Mouse (Mus musculus): ENCODE results near the gene Dad1.

GRCm38 (mm10) chr14:54214477-54214876 is 39.4 kb downstream of the Dad1 start:
- no peak for TF ChIP-seq CTCF (conservative IDR thresholded peaks at IDR 0.05; ENCODE audit: low read length)
- TF ChIP-seq POU5F1 (IDR thresholded peaks at IDR 0.05; ENCODE audit: borderline replicate concordance, low read length), result no peak
- TF ChIP-seq NANOG (IDR thresholded peaks at IDR 0.05; ENCODE audit: borderline replicate concordance, low read length), result no peak
